Mouse (Mus musculus) cerebellum, adult 9-10 months (tissue): ENCODE data around the gene Psmd9.

Source experiments
- DNase-seq: peaks from one replicate; pipeline ENCODE4 v3.0.0; 2022

Psmd9 gene

GRCm38 (mm10) chr5:123256841-123257755 is 87.9 kb downstream of the Psmd9 start:
- DNase-seq, result peak; percentile 59

- peak; percentile 88 for DNase-seq
Observed at GRCm38 (mm10) chr5:123258990-123259389, 89.8 kb downstream of the Psmd9 start.

GRCm38 (mm10) chr5:123260698-123261097 is 91.5 kb downstream of the Psmd9 start:
- DNase-seq, result no peak

- DNase-seq, result no peak
Observed at GRCm38 (mm10) chr5:123266909-123267308, 97.7 kb downstream of the Psmd9 start.

- no peak for DNase-seq
Observed at GRCm38 (mm10) chr5:123268477-123269474, 99.6 kb downstream of the Psmd9 start.

- no peak for DNase-seq
Observed at GRCm38 (mm10) chr5:123270917-123271316, 101.7 kb downstream of the Psmd9 start.

GRCm38 (mm10) chr5:123272927-123273326 is 103.7 kb downstream of the Psmd9 start:
- DNase-seq, result no peak

GRCm38 (mm10) chr5:123276636-123277341 is 107.6 kb downstream of the Psmd9 start:
- no peak for DNase-seq

- DNase-seq, result no peak
Observed at GRCm38 (mm10) chr5:123277342-123277701, 108.1 kb downstream of the Psmd9 start.

- no peak for DNase-seq
Observed at GRCm38 (mm10) chr5:123277704-123278103, 108.5 kb downstream of the Psmd9 start.

GRCm38 (mm10) chr5:123279248-123279647 is 110.0 kb downstream of the Psmd9 start:
- no peak for DNase-seq

- DNase-seq, result peak; percentile 61
Observed at GRCm38 (mm10) chr5:123281336-123282136, 112.3 kb downstream of the Psmd9 start.

GRCm38 (mm10) chr5:123285174-123285573 is 116.0 kb downstream of the Psmd9 start:
- no peak for DNase-seq

GRCm38 (mm10) chr5:123288079-123288478 is 118.9 kb downstream of the Psmd9 start:
- no peak for DNase-seq

- DNase-seq, result no peak
Observed at GRCm38 (mm10) chr5:123294653-123295052, 125.4 kb downstream of the Psmd9 start.

GRCm38 (mm10) chr5:123296224-123296806 is 127.1 kb downstream of the Psmd9 start:
- no peak for DNase-seq

- no peak for DNase-seq
Observed at GRCm38 (mm10) chr5:123296972-123297754, 128.0 kb downstream of the Psmd9 start.

GRCm38 (mm10) chr5:123297830-123298229 is 128.6 kb downstream of the Psmd9 start:
- DNase-seq, result no peak

GRCm38 (mm10) chr5:123298526-123298925 is 129.3 kb downstream of the Psmd9 start:
- no peak for DNase-seq
